Mouse (Mus musculus): ENCODE results near the gene Lrrc31.
"Not testable (repeated sequence)": the region's sequence is repeated elsewhere in the genome, so short reads cannot be mapped to it uniquely, and the experiment has no call there.

Gene Lrrc31

DNA sequence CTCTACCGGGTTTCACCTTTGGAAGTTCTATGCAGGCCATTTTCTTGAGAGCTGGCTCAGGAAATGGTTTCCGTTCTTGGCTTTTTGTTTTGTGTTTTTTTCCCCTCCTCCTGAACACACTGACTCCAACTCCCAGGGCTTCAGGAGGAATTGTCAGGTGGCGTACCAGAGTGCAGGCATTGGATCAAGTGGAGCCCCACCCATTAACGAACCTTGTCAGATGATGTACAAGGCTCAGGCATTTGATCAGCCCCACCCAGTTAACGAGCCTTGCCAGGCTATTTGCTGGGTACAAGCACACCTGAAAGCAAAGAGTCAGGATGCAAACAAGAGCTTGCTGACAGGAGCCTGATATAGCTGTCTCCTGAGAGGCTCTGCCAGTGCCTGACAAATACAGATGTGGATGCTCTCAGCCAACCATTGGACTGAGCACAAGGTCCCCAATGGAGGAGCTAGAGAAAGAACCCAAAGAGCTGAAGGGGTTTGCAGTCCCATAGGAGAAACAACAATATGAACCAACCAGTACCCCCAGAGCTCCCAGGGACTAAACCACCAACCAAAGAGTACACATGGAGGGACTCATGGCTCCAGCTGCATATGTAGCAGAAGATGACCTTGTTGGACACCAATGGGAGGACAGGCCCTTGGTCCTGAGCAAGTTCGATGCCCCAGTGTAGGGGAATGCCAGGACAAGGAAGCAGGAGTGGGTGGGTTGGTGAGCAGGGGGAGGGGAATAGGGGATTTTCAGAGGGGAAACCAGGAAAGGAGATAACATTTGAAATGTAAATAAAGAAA lies at the start of gene Lrrc31:
Gene Lrrc31 (minus strand): TSS at position 133 of the 795 bp plus-strand sequence.
- not testable (repeated sequence) for DNase-seq (ENCODE audit: low read depth, low spot score)

- DNase-seq (ENCODE audit: low read depth, low spot score) = peak; percentile 83
Observed at GRCm38 (mm10) chr3:30748316-30748715, 48.7 kb upstream of the Lrrc31 start.

GRCm38 (mm10) chr3:30746006-30746405 lies 46.4 kb upstream of the Lrrc31 start, which contains the start of gene Samd7:
Gene Samd7 (plus strand): TSS chr3:30746293.
- DNase-seq (ENCODE audit: low read depth, low spot score) = peak; percentile 81

GRCm38 (mm10) chr3:30742891-30743290 lies 43.2 kb upstream of the Lrrc31 start:
- DNase-seq (ENCODE audit: low read depth, low spot score) = no peak

- no peak for DNase-seq (ENCODE audit: low read depth, low spot score)
Observed at GRCm38 (mm10) chr3:30741306-30741705, 41.7 kb upstream of the Lrrc31 start.

- DNase-seq (ENCODE audit: low read depth, low spot score) = no peak
Observed at GRCm38 (mm10) chr3:30736809-30737208, 37.2 kb upstream of the Lrrc31 start.

- DNase-seq (ENCODE audit: low read depth, low spot score) = no peak
Observed at GRCm38 (mm10) chr3:30729046-30729445, 29.4 kb upstream of the Lrrc31 start.

GRCm38 (mm10) chr3:30727209-30727608 lies 27.6 kb upstream of the Lrrc31 start:
- DNase-seq (ENCODE audit: low read depth, low spot score) = no peak

DNA sequence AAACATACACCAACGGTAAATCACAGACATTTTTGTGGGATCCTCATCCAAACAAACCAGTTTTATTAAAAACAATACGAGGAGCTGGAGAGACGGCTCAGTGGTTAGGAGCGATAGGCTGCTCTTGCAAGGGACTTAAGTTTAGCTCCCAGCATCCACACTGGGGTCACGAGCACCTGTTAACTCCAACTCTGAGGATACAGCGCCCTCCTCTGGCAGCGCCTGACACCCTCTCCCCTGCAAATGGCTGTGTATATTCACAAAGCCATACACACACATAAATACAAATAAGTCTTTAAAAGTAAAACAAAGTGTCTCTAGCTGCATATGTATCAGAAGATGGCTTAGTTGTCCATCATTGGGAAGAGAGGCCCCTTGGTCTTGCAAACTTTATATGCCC lies 25.9 kb upstream of the Lrrc31 start:
- no peak for DNase-seq (ENCODE audit: low read depth, low spot score)

GRCm38 (mm10) chr3:30724848-30725465 lies 25.3 kb upstream of the Lrrc31 start:
- no peak for DNase-seq (ENCODE audit: low read depth, low spot score)

DNA sequence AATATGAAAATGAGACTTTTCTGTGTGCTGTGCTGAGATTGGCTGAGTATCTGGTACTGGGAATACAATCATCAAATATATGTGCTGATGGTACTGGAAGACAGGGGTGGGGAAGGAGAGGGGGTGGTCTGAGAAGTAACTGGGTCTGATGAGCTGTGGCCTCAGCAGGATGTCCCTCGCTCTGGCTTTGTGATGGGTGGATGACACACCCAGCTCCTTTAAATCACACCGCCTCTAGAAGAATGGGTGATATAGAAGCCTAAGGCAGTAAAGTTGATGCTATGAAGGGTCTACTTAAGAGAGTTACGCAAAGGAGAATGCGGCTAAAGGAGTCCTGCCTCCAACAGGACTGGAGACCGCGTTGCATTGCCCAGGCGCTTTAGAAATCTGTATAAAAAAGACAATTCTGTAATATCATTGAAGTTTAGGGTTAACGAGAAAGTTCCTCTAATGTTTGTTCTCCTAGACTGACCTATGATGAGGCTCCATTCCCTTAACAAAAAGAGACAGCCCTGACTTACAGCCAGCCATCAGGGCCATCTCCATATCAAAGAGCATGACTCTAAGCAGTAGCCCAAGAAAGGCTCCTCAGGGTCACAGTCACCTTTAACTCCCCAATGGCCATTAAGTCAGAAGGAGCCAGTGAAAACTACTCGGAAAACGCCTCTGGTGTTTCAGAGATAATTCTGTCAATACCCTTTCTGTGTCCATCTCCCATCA lies 24.6 kb upstream of the Lrrc31 start:
- no peak for DNase-seq (ENCODE audit: low read depth, low spot score)

GRCm38 (mm10) chr3:30723179-30723578 lies 23.5 kb upstream of the Lrrc31 start:
- no peak for DNase-seq (ENCODE audit: low read depth, low spot score)

- DNase-seq (ENCODE audit: low read depth, low spot score) = no peak
Observed at GRCm38 (mm10) chr3:30722461-30722860, 22.8 kb upstream of the Lrrc31 start.

GRCm38 (mm10) chr3:30722036-30722435 lies 22.4 kb upstream of the Lrrc31 start:
- DNase-seq (ENCODE audit: low read depth, low spot score) = no peak

DNA sequence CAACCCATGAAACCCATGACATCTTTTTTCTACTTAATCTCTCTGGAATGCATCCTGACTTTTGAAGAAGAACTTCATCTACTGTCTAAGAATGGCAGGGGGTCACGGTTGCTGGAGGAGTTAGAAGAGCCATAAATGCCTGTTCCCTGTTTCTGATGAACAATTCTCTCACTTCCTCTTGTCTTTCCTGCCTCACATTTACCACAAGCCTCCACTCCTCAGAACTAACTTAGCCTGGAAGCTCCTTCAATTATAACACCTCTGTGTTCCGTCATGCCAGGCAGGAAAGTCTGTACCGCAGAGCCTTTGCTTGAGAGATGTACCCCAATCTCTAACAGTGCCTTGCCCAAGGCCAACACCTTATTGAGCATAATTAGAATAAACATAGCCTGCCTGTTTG lies 19.0 kb upstream of the Lrrc31 start:
- DNase-seq (ENCODE audit: low read depth, low spot score) = no peak

- no peak for DNase-seq (ENCODE audit: low read depth, low spot score)
Observed at GRCm38 (mm10) chr3:30713334-30713733, 13.7 kb upstream of the Lrrc31 start.

DNA sequence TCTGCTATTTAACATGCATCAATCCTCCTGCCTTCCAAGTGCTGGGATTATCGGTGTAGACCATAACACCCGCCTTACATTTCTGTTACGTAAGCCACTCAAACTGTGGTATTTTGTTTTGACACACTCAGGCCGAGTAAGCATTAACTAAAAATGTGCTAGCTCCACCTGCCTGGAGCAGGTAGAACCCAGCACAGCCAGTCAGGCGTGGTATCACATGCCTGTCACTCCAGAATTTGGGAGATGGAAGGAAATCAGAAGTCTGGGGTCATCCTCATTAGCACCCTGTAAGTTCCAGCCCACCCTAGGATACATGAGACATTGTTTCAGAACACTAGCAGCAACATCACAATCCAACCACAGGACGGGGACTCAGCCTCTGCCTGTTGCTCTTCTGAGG lies 10.5 kb upstream of the Lrrc31 start:
- DNase-seq (ENCODE audit: low read depth, low spot score) = no peak

GRCm38 (mm10) chr3:30706614-30707276 lies 7.1 kb upstream of the Lrrc31 start:
- no peak for DNase-seq (ENCODE audit: low read depth, low spot score)

- no peak for DNase-seq (ENCODE audit: low read depth, low spot score)
Observed at GRCm38 (mm10) chr3:30705977-30706376, 6.3 kb upstream of the Lrrc31 start.

DNA sequence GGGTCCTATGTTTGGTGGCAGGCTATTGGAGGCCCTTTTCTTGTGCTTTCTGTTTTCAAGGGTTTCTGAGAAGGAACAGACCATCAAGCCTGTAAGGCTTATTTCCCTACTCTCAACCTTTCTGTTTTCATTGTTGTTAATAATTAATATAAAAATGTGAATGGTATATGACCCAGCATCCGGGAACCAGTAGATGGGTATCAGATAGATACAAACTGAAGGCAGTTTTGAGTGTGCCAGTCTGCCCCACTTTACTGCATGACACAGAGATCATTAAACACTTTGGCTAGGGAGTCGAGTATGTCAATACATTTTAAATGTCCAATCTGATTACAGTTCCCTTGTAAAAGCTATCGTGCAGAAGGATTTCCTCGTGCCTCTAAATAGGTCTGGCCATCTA lies 1.8 kb downstream of the Lrrc31 start:
- no peak for DNase-seq (ENCODE audit: low read depth, low spot score)

GRCm38 (mm10) chr3:30696346-30696745 lies 3.3 kb downstream of the Lrrc31 start:
- DNase-seq (ENCODE audit: low read depth, low spot score) = peak; percentile 45

DNA sequence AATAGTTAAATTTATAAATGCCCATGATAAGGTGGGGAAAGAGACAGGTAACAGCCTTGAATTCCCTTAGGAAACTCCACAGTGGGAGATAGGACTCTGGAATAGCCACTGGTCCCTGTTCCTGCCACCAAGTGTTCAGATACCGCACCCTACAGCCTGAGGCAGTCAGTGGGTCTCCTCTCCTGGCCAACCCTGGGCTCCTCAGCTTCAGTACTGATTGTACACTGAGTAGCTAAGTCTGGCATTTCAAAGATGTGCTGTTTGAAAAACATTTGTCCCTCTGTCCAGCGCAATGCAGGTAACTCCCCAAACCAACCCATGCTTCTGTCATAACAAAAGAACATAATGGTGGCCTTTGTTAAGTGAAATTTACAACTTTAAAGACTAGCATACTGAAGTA lies 4.0 kb downstream of the Lrrc31 start:
- DNase-seq (ENCODE audit: low read depth, low spot score) = no peak

Data from retina, adult 2 months (tissue).